Mouse (Mus musculus): ENCODE measurements at regions not wholly inside any gene's neighbourhood (a gene's known extent, or its start where the extent isn't known, plus 50 kb on each side); places are given as distances from the start of the nearest gene placed in this dataset.

- Histone ChIP-seq H3K4me1 (peaks cover 5% of the 10 kb centered on the region), H3K27me3 (replicated peaks) (peaks cover 12% of the 10 kb centered on the region), H3K9me3 (no peaks in the 10 kb centered on the region), H3K4me3 (replicated peaks) (no peak overlapping the region), H3K36me3 (replicated peaks; ENCODE audit: low read length) (no peaks in the 10 kb centered on the region)
- TF ChIP-seq FLI1 (IDR thresholded peaks at IDR 0.05; ENCODE audit: low read length) (no peak), GATA1 (IDR thresholded peaks at IDR 0.05; ENCODE audit: borderline replicate concordance, low read length) (no peak)
These were observed 89.0 kb downstream of the Dact1 start for GRCm38 (mm10) chr12:71398701-71399100.

- Histone ChIP-seq H3K36me3 (replicated peaks; ENCODE audit: low read length) (no peaks in the 10 kb centered on the region), H3K4me1 (peaks cover 5% of the 10 kb centered on the region), H3K27me3 (replicated peaks) (peaks cover 9% of the 10 kb centered on the region), H3K9me3 (no peaks in the 10 kb centered on the region), H3K4me3 (replicated peaks) (no peak overlapping the region)
- no peak for TF ChIP-seq FLI1 (IDR thresholded peaks at IDR 0.05; ENCODE audit: low read length)
- no peak for TF ChIP-seq GATA1 (IDR thresholded peaks at IDR 0.05; ENCODE audit: borderline replicate concordance, low read length)
These were observed 90.5 kb downstream of the Dact1 start for GRCm38 (mm10) chr12:71400201-71400600.

GRCm38 (mm10) chr12:71401621-71402416 is 92.1 kb downstream of the Dact1 start:
- TF ChIP-seq GATA1 (IDR thresholded peaks at IDR 0.05; ENCODE audit: borderline replicate concordance, low read length): no peak
- no peak for TF ChIP-seq FLI1 (IDR thresholded peaks at IDR 0.05; ENCODE audit: low read length)
- Histone ChIP-seq H3K36me3 (replicated peaks; ENCODE audit: low read length) (no peaks in the 10 kb centered on the region), H3K27me3 (replicated peaks) (peaks cover 9% of the 10 kb centered on the region), H3K4me3 (replicated peaks) (no peak overlapping the region), H3K4me1 (peaks cover 5% of the 10 kb centered on the region), H3K9me3 (no peaks in the 10 kb centered on the region)

GRCm38 (mm10) chr12:71407294-71407693 is 97.6 kb downstream of the Dact1 start:
- Histone ChIP-seq H3K27me3 (replicated peaks) (peaks cover 7% of the 10 kb centered on the region), H3K36me3 (replicated peaks; ENCODE audit: low read length) (no peaks in the 10 kb centered on the region), H3K9me3 (peaks cover under 1% of the 10 kb centered on the region; the same call in 1 of the 2 replicates), H3K4me3 (replicated peaks) (no peak overlapping the region), H3K4me1 (peaks cover under 1% of the 10 kb centered on the region; the same call in 1 of the 2 replicates)
- TF ChIP-seq FLI1 (IDR thresholded peaks at IDR 0.05; ENCODE audit: low read length): no peak
- no peak for TF ChIP-seq GATA1 (IDR thresholded peaks at IDR 0.05; ENCODE audit: borderline replicate concordance, low read length)

DNA sequence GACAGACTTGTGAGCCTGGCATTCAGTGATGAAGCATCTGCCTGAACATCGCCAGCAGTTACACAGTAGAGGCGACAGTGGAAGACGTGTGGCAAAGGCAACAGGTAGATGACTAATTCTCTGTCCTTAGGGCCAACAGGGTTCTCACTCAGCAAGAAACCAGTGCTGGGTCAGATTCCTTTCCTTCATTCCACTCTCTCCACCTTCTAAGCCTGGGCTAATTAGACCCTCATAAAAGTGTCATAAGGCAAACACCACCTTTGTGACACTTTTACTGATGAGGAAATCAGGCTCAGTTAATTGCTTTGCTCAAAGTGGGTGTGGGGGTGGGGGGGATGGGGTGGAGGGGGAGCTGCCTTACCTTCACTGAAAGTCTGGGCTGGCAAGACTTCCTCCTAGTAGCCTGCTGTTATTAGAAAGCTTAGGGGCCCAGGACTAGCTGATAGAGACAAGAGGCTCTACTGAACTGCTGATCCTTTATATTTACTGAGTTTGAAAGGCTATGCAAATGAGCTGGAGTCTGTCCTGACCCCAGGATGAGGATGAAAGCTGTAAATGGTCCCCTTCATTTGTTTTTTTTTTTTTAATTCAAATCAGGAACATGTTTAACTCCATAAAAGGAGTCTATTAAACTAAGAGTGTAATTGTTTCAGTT is 98.8 kb downstream of the Dact1 start:
- peaks cover 10% of the 10 kb centered on the region for H3K27me3 ChIP-seq (replicated peaks)
- no peaks in the 10 kb centered on the region for H3K36me3 ChIP-seq (replicated peaks; ENCODE audit: low read length)
- no peak overlapping the region for H3K4me3 ChIP-seq (replicated peaks)
- H3K9me3 ChIP-seq: peaks cover 4% of the 10 kb centered on the region; the same call in 1 of the 2 replicates
- H3K4me1 ChIP-seq: no peaks in the 10 kb centered on the region
- TF ChIP-seq GATA1 (IDR thresholded peaks at IDR 0.05; ENCODE audit: borderline replicate concordance, low read length) (no peak), FLI1 (IDR thresholded peaks at IDR 0.05; ENCODE audit: low read length) (no peak)

DNA sequence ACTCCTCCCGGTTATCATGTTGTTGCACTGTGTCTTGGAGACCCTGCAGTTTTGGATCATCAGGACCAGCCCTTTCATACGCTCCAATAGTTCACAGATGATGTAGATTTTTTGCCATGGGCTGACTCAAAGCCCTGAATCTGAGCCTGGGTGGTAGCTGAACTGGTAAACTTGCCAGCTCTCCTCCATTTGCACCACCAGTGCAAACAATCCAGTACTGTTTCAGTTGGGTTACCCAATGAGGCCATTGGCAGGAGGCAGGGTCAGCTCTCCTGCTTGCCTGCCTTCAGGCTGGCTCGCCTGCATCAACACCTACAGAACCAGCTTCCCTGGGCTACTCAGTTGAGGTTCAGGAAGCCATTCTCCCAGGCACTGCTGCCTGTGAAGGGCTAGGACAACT is 102.6 kb downstream of the Dact1 start:
- Histone ChIP-seq H3K27me3 (replicated peaks) (peaks cover 9% of the 10 kb centered on the region), H3K9me3 (peaks cover 4% of the 10 kb centered on the region; the same call in 1 of the 2 replicates), H3K4me3 (replicated peaks) (no peak overlapping the region), H3K4me1 (no peaks in the 10 kb centered on the region), H3K36me3 (replicated peaks; ENCODE audit: low read length) (no peaks in the 10 kb centered on the region)
- TF ChIP-seq FLI1 (IDR thresholded peaks at IDR 0.05; ENCODE audit: low read length): no peak

GRCm38 (mm10) chr12:71416968-71417367 is 107.3 kb downstream of the Dact1 start:
- TF ChIP-seq FLI1 (IDR thresholded peaks at IDR 0.05; ENCODE audit: low read length) (no peak), GATA1 (IDR thresholded peaks at IDR 0.05; ENCODE audit: borderline replicate concordance, low read length) (no peak)
- Histone ChIP-seq H3K27me3 (replicated peaks) (peaks cover 4% of the 10 kb centered on the region), H3K4me3 (replicated peaks) (no peak overlapping the region), H3K9me3 (peaks cover 4% of the 10 kb centered on the region; the same call in 1 of the 2 replicates), H3K36me3 (replicated peaks; ENCODE audit: low read length) (no peaks in the 10 kb centered on the region), H3K4me1 (no peaks in the 10 kb centered on the region)

DNA sequence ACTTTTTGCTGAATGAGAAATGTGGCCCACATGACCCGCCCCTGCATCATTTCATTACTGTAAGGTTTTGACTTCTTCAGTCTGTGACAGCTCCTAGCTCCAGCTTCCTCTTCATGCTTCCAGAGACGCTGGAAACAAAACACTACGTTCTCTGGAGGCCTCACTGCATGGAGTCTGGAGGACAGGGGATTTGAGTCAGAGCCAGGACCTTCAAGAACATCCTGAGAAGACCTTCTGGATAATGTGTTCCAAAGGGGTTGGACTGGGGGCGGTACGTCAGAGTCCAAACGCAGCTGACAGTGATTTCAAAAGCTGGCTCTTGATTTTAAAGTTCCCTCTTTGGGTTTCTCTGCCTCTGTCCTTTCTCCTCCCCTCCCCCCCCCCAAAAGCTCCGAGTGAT is 108.5 kb downstream of the Dact1 start:
- no peaks in the 10 kb centered on the region for H3K36me3 ChIP-seq (replicated peaks; ENCODE audit: low read length)
- H3K4me3 ChIP-seq (replicated peaks): no peak overlapping the region
- no peaks in the 10 kb centered on the region for H3K27me3 ChIP-seq (replicated peaks)
- H3K4me1 ChIP-seq: no peaks in the 10 kb centered on the region
- TF ChIP-seq FLI1 (IDR thresholded peaks at IDR 0.05; ENCODE audit: low read length) (no peak), GATA1 (IDR thresholded peaks at IDR 0.05; ENCODE audit: borderline replicate concordance, low read length) (no peak)
- no peaks in the 10 kb centered on the region for H3K9me3 ChIP-seq

DNA sequence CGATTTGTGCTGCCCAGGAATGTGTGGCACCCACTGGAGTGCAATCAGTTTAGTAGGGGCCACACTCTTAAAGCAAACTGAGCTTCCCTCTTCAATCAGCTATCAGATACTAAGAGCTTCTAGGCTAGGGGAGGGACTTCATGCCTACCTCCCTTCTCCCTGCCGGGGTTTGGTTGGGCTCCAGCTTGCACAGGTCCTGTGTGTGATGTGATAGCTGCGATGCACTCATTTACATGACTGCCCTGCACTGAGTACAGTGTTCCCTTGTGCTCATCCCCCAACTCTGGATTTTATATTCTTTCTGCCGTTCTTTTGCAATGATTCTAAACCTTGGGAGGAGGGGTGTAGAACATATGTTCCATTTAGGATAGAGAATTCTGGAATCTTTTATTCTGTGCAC is 109.5 kb downstream of the Dact1 start:
- Histone ChIP-seq H3K9me3 (no peaks in the 10 kb centered on the region), H3K4me1 (no peaks in the 10 kb centered on the region), H3K36me3 (replicated peaks; ENCODE audit: low read length) (no peaks in the 10 kb centered on the region), H3K4me3 (replicated peaks) (no peak overlapping the region), H3K27me3 (replicated peaks) (no peaks in the 10 kb centered on the region)
- TF ChIP-seq FLI1 (IDR thresholded peaks at IDR 0.05; ENCODE audit: low read length) (no peak), GATA1 (IDR thresholded peaks at IDR 0.05; ENCODE audit: borderline replicate concordance, low read length) (no peak)

- Histone ChIP-seq H3K36me3 (replicated peaks; ENCODE audit: low read length) (no peaks in the 10 kb centered on the region), H3K9me3 (no peaks in the 10 kb centered on the region), H3K4me1 (no peaks in the 10 kb centered on the region), H3K4me3 (replicated peaks) (no peak overlapping the region), H3K27me3 (replicated peaks) (no peaks in the 10 kb centered on the region)
- TF ChIP-seq FLI1 (IDR thresholded peaks at IDR 0.05; ENCODE audit: low read length) (no peak), GATA1 (IDR thresholded peaks at IDR 0.05; ENCODE audit: borderline replicate concordance, low read length) (no peak)
These were observed 116.5 kb downstream of the Dact1 start for GRCm38 (mm10) chr12:71426023-71426719.
